Mouse (Mus musculus): Measurements from ENCODE around the gene Med26.

Gene Med26

GRCm38 (mm10) chr8:72491680-72492621, 56.1 kb downstream of the Med26 start, which contains the start of gene Slc35e1:
TSS of gene Slc35e1 (minus strand) at chr8:72492614.
- peak in 1 of 2 experiments; percentile 24 for DNase-seq (ENCODE audit: low spot score in 2 of 2)

- no peak for DNase-seq (ENCODE audit: low spot score in 2 of 2)
Observed at GRCm38 (mm10) chr8:72491017-72491416, 57.1 kb downstream of the Med26 start.

DNA sequence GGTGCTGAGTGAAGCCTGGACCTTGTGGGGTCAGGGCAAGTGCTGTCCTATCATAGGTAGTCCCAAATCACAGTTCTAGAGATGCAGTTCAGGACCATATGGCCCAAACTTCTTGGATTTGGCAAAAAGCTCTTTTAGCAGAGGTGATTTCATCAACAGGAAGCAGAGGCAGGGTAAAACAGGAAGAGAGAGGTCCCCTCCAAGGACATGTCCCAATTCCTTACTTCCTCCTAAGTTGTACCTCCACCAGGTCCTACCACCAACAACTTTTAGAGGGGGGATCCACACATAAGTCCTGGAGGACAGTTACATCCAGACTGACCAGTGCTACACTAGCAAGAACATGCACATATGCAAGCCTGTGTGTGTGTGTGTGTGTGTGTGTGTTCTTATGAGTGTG, 61.1 kb downstream of the Med26 start:
- DNase-seq (ENCODE audit: low spot score in 2 of 2), result no peak

GRCm38 (mm10) chr8:72485456-72486199, 62.4 kb downstream of the Med26 start:
- no peak for DNase-seq (ENCODE audit: low spot score in 2 of 2)

GRCm38 (mm10) chr8:72474826-72475546, 73.1 kb downstream of the Med26 start, which contains the start of gene Cherp:
TSS of gene Cherp (minus strand) at chr8:72475226.
- peak; percentile 93 to 96 for DNase-seq (ENCODE audit: low spot score in 2 of 2)

- DNase-seq (ENCODE audit: low spot score in 2 of 2), result no peak
Observed at GRCm38 (mm10) chr8:72470684-72471083, 77.4 kb downstream of the Med26 start.

DNA sequence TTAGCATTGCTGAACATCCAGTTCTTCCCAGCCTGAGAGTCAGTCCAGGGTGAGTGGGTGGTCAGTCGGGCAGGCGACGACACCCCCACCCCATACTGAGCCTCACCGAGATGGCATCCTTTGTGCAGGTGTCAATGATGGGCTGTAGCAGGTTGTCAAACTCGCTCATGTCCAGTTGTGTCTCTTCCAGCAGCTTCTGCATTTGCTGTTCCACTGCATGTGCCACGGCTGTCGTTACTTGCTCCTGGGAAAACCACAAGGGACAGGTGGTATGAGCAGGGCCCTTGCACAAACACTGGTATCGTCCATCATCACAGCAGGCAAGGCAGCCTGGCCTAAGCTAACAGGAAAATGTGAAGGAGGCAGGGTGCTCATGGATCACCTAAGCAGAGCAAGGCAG, 78.1 kb downstream of the Med26 start:
- no peak for DNase-seq (ENCODE audit: low spot score in 2 of 2)

- no peak for DNase-seq (ENCODE audit: low spot score in 2 of 2)
Observed at GRCm38 (mm10) chr8:72469243-72469642, 78.8 kb downstream of the Med26 start.

DNA sequence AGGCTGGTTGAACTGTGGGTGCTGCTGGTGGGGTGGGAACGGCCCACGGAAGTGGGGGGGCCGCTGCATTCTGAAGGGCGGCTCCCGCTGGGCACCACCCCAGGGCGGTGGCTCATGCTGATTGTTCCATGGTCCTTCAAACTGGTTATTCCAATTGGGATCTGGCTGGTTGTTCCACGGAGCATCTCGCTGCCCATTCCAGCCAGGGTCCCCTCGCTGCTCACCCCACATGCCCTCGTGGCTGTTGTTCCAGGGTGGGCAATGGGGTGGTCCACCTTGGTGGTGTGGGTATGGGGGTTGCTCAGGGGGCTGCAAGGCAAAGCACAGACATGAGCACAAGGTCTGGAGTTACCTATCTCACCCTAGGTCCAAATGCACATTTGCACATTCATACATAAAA, 83.9 kb downstream of the Med26 start:
- no peak for DNase-seq (ENCODE audit: low spot score in 2 of 2)

DNA sequence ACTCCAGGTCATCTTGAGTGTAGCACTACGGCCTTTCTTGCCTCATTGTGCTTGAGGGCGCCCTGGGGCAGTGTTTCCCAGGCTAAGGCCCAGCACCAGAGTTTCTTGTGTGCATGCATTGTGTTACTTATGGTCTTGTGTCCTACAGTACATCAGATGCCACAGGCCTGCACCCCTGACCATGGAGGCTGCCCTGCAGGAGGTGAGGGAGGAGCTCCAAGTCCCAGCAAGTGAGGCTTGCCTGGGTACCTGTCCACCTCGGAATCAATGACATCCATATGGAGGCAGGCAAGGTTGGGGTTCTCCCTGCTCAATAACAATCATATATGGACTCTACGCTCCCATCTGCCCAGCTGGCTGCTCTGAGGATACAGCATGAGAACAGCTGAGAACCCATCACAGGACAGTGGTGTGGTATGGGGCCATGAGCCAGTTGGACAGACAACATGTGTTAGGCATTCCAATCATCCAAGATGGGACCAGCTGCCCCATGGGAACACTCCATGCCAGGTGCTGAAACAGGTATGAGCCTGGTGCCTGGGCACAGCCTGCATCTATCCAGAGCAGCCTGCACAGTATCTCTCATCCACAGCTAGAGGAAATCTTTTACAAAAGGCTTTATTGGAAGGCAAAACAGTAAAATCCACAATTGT, 88.1 kb downstream of the Med26 start:
- no peak for DNase-seq (ENCODE audit: low spot score in 2 of 2)

DNA sequence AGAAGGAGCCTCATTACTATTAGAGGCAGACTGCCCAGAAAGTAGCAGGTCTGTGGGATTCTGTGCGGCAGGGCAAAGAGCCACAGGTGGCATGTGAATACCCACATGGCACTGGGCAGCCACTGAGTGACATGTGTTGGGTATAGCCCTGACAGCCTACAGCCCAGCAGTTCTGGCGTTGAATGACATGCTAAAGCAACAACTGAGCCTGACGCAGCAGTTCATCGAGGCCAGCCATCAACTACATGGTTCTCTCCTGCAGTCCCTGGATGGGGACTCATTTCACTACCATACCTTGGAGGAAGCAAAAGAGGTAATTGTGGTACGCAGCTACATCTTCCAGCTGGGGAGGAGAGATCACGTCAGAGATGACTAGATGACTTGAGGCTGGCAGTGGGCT, 89.6 kb downstream of the Med26 start:
- no peak for DNase-seq (ENCODE audit: low spot score in 2 of 2)

DNA sequence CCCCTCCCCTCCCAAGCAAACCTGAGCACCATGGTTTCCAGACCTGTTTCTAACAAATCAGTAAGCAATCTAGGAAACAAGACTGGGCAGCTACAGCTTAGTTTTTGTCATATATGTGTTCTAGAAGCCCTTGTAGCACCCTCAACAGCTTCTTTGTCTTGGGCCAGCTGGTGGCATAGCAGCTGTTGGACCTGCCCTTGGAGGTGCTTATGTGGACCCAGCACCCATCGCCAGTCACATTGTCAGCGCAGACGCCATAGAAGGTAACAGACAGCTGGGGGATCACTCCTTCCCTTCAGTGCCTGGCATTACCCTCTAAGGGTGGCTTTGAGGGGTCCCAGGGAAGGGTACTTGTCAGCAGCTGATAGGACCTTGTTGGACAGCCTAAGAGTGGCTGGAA, 90.3 kb downstream of the Med26 start:
- DNase-seq (ENCODE audit: low spot score in 2 of 2), result no peak

GRCm38 (mm10) chr8:72455317-72455716, 92.8 kb downstream of the Med26 start:
- no peak for DNase-seq (ENCODE audit: low spot score in 2 of 2)

- DNase-seq (ENCODE audit: low spot score in 2 of 2), result no peak
Observed at GRCm38 (mm10) chr8:72453904-72454303, 94.2 kb downstream of the Med26 start.

GRCm38 (mm10) chr8:72451516-72451915, 96.6 kb downstream of the Med26 start:
- DNase-seq (ENCODE audit: low spot score in 2 of 2), result no peak

GRCm38 (mm10) chr8:72445071-72445470, 103.0 kb downstream of the Med26 start:
- DNase-seq (ENCODE audit: low spot score in 2 of 2), result no peak
